Mouse (Mus musculus) ES-Bruce4 (cell line): ENCODE data around the gene Xylt2. TPM values are rescaled to one million over a fixed set of nuclear protein-coding genes. Genes with fewer than 3 reads are reported as not detected.
A peak's percentile ranks its signal among the peaks of the same experiment; 100 is the strongest.

ENCODE experiments used
- H3K27ac ChIP-seq: 2 replicates; pipeline ENCODE4 v1.5.1; 2012; ENCODE audit warnings: low read length, inconsistent platforms; ENCODE audit not compliant: insufficient read depth
- H3K27me3 ChIP-seq: 2 replicates; pipeline ENCODE4 v1.6.1; 2012; ENCODE audit warnings: mild to moderate bottlenecking, low read length, inconsistent platforms; ENCODE audit not compliant: control insufficient read depth, poor library complexity, insufficient read depth, severe bottlenecking
- H3K36me3 ChIP-seq: 2 replicates; pipeline ENCODE4 v1.6.1; 2012; ENCODE audit warnings: inconsistent platforms, mild to moderate bottlenecking, low read length, moderate library complexity; ENCODE audit not compliant: control insufficient read depth, poor library complexity, insufficient read depth, severe bottlenecking
- H3K4me1 ChIP-seq: one replicate; pipeline ENCODE4 v1.8.1; 2011; ENCODE audit warnings: low read length; ENCODE audit not compliant: control insufficient read depth, insufficient read depth
- H3K4me3 ChIP-seq: 2 replicates; pipeline ENCODE4 v1.5.1; 2011; ENCODE audit warnings: low read depth, mild to moderate bottlenecking, low read length
- H3K9ac ChIP-seq: 2 replicates; pipeline ENCODE4 v1.6.1; 2012; ENCODE audit warnings: low read depth, mild to moderate bottlenecking, inconsistent platforms; ENCODE audit not compliant: poor library complexity, severe bottlenecking
- H3K9me3 ChIP-seq: replicated peaks from 2 replicates; pipeline ENCODE4 v1.6.1; 2012; ENCODE audit warnings: mild to moderate bottlenecking, low read length, inconsistent platforms; ENCODE audit not compliant: control insufficient read depth, poor library complexity, insufficient read depth, severe bottlenecking
- CTCF ChIP-seq: IDR thresholded peaks from one replicate; pipeline ENCODE4 v1.8.1; 2011; ENCODE audit warnings: low read depth, low read length
- EP300 ChIP-seq: IDR thresholded peaks from 2 replicates; pipeline ENCODE4 v1.6.1; 2011; ENCODE audit warnings: low read depth, low read length; ENCODE audit not compliant: insufficient read depth
- POLR2A ChIP-seq: IDR thresholded peaks from one replicate; pipeline ENCODE4 v1.8.1; 2011; ENCODE audit warnings: low read length; ENCODE audit not compliant: insufficient read depth
- polyA plus RNA-seq: library from polyadenylated mRNA; stranded (reverse); fragments of >200 nt; gene quantifications from 2 replicates; pipeline ENCODE4 v1.2.4, GENCODE M21; 2011; ENCODE audit warnings: low read depth; ENCODE audit not compliant: missing spikeins, insufficient read depth, insufficient read length

Xylt2 gene
- polyA plus RNA-seq, 1 experiment: 20.1 TPM

DNA sequence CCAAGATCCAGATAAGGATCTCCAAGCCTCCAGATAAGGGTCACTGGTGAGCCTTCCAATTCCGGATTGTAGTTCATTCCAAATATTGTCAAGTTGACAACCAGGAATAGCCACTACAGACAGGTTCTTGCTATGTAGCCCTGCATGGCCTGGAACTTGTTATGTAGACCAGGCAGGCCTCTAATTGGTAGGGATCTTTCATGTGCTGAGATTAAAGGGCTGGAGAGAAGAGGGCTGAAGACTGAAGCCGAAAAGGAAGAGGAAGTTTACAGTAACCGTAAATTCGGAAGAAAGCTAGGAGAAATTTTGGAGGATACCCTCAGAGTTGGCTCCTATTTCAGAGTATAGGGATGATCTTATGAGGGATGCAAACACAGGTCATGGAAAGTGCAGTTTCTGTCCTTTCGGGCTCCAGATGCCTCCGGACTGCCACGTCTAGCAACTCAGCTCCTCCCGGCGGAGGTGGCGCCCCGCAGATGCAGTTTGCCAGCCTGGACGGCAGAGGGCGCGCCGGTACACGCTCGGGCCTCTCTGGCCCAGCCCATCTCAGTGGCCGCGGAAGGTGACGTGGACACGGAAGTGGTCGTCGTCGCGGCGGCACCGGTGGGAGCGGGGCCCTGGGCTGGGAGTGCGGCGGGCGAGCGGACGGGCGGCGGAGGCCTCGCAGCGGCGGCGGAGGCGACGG lies 48.0 kb downstream of the Xylt2 start, which contains the start of gene Lrrc59:
Gene Lrrc59 (plus strand): TSS at position 569 of the 685 bp plus-strand sequence.
- Histone ChIP-seq H3K9ac (peak within 1 kb of the TSS; percentile 80), H3K4me3 (peak within 1 kb of the TSS; percentile 90), H3K4me1 (no peaks in the 10 kb centered on the region), H3K27ac (peak within 1 kb of the TSS; percentile 32), H3K9me3 (no peaks in the 10 kb centered on the region), H3K27me3 (no peaks in the 10 kb centered on the region), H3K36me3 (peaks cover 15% of the 10 kb centered on the region)
- TF ChIP-seq POLR2A (no peak), CTCF (peak; percentile 82), EP300 (peak; percentile 60; the same call in 1 of the 2 replicates)

DNA sequence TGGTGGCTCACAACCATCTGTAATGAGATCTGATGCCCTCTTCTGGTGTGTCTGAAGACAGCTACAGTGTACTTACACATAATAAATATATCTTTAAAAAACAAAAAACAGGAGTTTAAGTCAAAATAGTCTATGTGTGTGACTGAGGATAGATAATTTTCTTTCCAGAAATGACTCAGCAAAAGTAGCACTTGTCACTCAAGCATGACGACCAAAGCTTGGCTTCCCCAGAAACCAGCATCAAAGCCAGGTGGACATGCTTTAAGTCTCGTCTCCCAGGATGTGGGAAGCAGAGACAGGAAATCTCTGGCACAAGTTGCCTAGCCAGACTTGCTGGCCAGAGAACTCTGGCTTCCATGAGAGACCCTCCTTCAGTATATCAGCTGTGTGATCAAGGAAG lies 55.2 kb downstream of the Xylt2 start:
- H3K36me3 ChIP-seq: no peaks in the 10 kb centered on the region
- H3K4me1 ChIP-seq: no peaks in the 10 kb centered on the region
- no peak overlapping the region for H3K9ac ChIP-seq
- H3K4me3 ChIP-seq: no peak overlapping the region
- H3K27ac ChIP-seq: no peak overlapping the region
- no peaks in the 10 kb centered on the region for H3K9me3 ChIP-seq
- no peaks in the 10 kb centered on the region for H3K27me3 ChIP-seq
- TF ChIP-seq CTCF (no peak), POLR2A (no peak), EP300 (no peak)

- Histone ChIP-seq H3K9ac (no peak overlapping the region), H3K9me3 (no peaks in the 10 kb centered on the region), H3K27ac (peak overlapping the region; percentile 9), H3K4me1 (no peaks in the 10 kb centered on the region), H3K4me3 (no peak overlapping the region), H3K27me3 (no peaks in the 10 kb centered on the region), H3K36me3 (no peaks in the 10 kb centered on the region)
- TF ChIP-seq CTCF (no peak), POLR2A (no peak), EP300 (no peak)
These were observed 55.9 kb downstream of the Xylt2 start for GRCm38 (mm10) chr11:94621458-94621852.

GRCm38 (mm10) chr11:94620766-94621457 lies 56.4 kb downstream of the Xylt2 start:
- Histone ChIP-seq H3K27me3 (no peaks in the 10 kb centered on the region), H3K4me1 (no peaks in the 10 kb centered on the region), H3K36me3 (no peaks in the 10 kb centered on the region), H3K27ac (peak overlapping the region; percentile 9), H3K9me3 (no peaks in the 10 kb centered on the region), H3K9ac (no peak overlapping the region), H3K4me3 (no peak overlapping the region)
- TF ChIP-seq EP300 (no peak), CTCF (no peak), POLR2A (no peak)

DNA sequence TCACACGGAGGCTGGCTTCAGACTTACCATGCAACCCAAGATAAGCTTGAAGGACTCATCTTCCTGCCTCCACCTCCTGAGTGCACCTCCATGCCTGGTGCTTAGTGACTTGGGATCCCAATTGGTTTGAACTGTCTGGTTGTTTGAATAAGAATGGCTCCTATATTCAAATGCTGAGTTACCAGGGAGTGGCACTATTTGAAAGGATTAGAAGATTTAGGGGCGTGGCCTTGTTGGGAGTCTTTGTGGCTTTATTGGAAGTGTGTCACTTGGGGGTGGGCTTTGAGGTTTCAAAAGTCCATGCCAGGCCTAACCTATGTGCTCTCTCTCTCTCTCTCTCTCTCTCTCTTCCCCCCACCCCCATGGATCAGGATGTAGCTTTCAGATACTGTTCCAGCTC lies 59.7 kb downstream of the Xylt2 start:
- Histone ChIP-seq H3K4me1 (no peaks in the 10 kb centered on the region), H3K36me3 (no peaks in the 10 kb centered on the region), H3K27ac (no peak overlapping the region), H3K4me3 (no peak overlapping the region), H3K27me3 (no peaks in the 10 kb centered on the region), H3K9ac (no peak overlapping the region), H3K9me3 (no peaks in the 10 kb centered on the region)
- TF ChIP-seq POLR2A (no peak), EP300 (no peak), CTCF (no peak)

DNA sequence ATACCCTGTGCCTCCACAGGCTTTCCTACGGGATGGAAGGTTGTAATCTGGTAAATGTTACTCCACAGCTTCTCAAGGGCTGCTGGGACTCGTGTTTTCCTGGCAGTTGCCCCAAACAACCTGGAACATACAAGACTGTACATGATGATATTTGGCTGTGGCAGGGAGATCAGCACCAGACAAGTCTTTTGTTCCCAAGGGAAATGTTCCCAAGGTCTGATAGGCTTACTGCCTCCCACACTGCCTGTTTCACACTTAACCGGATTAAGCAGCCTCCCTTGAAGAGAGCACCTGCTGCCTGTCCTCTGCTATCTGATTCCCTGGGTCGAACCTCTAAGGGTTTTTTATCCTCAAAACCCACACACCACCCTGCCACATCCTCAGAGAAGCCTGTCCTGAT lies 61.8 kb downstream of the Xylt2 start:
- Histone ChIP-seq H3K4me3 (no peak overlapping the region), H3K36me3 (no peaks in the 10 kb centered on the region), H3K9me3 (no peaks in the 10 kb centered on the region), H3K27me3 (no peaks in the 10 kb centered on the region), H3K9ac (no peak overlapping the region), H3K4me1 (no peaks in the 10 kb centered on the region), H3K27ac (no peak overlapping the region)
- TF ChIP-seq EP300: no peak
- TF ChIP-seq POLR2A: no peak
- TF ChIP-seq CTCF: no peak
